Mouse (Mus musculus) G1E (cell line): ENCODE data around the gene Mipol1. TPM values are rescaled to one million over a fixed set of nuclear protein-coding genes. Genes with fewer than 3 reads are reported as not detected.
A peak's percentile ranks its signal among the peaks of the same experiment; 100 is the strongest.

Experiments used
- ATAC-seq: 2 replicates; pipeline ENCODE4 v1.8.0; 2016; ENCODE audit warnings: mild to moderate bottlenecking; ENCODE audit not compliant: insufficient number of reproducible peaks, poor library complexity, low FRiP score, severe bottlenecking; ENCODE audit errors: extremely low read depth
- DNase-seq: peaks from one replicate; pipeline ENCODE4 v3.0.0; 2012; ENCODE audit warnings: low spot score
- H3K27me3 ChIP-seq: 2 replicates; pipeline ENCODE4 v1.6.1; 2012; ENCODE audit warnings: mild to moderate bottlenecking, low read length, inconsistent platforms; ENCODE audit not compliant: insufficient read depth
- H3K36me3 ChIP-seq: replicated peaks from 2 replicates; pipeline ENCODE3; 2012; ENCODE audit warnings: mild to moderate bottlenecking, inconsistent platforms
- H3K4me1 ChIP-seq: 2 replicates; pipeline ENCODE4 v1.6.1; 2012; ENCODE audit warnings: low read depth, low read length, inconsistent platforms, mixed read lengths; ENCODE audit not compliant: insufficient read depth
- H3K4me3 ChIP-seq: 2 replicates; pipeline ENCODE4 v1.5.1; 2012; ENCODE audit warnings: low read depth, mild to moderate bottlenecking, inconsistent platforms, low read length, moderate library complexity, mixed read lengths
- H3K9me3 ChIP-seq: replicated peaks from 2 replicates; pipeline ENCODE4 v1.6.1; 2012; ENCODE audit warnings: inconsistent platforms
- CTCF ChIP-seq: IDR thresholded peaks from 2 replicates; pipeline ENCODE4 v1.5.1; 2012; ENCODE audit warnings: low read depth, low read length, inconsistent platforms, mixed read lengths
- GATA1 ChIP-seq: IDR thresholded peaks from 2 replicates; pipeline ENCODE4 v1.6.1; 2012; ENCODE audit warnings: borderline replicate concordance, low read length, inconsistent platforms, mixed read lengths
- GATA2 ChIP-seq: IDR thresholded peaks from 2 replicates; pipeline ENCODE4 v1.6.1; 2012; ENCODE audit warnings: low read depth, low read length, inconsistent platforms, borderline replicate concordance
- POLR2AphosphoS5 ChIP-seq: IDR thresholded peaks from 2 replicates; pipeline ENCODE4 v1.6.1; 2012; ENCODE audit warnings: low read depth, low read length, inconsistent platforms; ENCODE audit not compliant: insufficient replicate concordance
- TAL1 ChIP-seq: conservative IDR thresholded peaks from 2 replicates; pipeline ENCODE4 v1.6.1; 2012; ENCODE audit warnings: low read depth, low read length, inconsistent platforms, mixed read lengths
- polyA plus RNA-seq: library from polyadenylated mRNA; stranded (reverse); fragments of >175 nt; gene quantifications from 2 replicates; pipeline ENCODE4 v1.2.3, GENCODE M21; 2012
- total RNA-seq, 2 experiments: library from RNA; stranded (forward) in 1 of 2; stranded (reverse) in 1 of 2; fragments of 200-1000 nt in 1 of 2; fragments of >200 nt in 1 of 2; fragmentation: Nextera tagmentation in 1 of 2; gene quantifications; 2 replicates each; pipeline ENCODE4 v1.2.3; 2014 to 2017

Mipol1 gene
- total RNA-seq (2014; fragmentation: Nextera tagmentation) (44.8 and 49.7 TPM in 2 replicates), total RNA-seq (2017) (17.4 and 23.7 TPM in 2 replicates), polyA plus RNA-seq (4.4 and 5.2 TPM in 2 replicates)

DNA sequence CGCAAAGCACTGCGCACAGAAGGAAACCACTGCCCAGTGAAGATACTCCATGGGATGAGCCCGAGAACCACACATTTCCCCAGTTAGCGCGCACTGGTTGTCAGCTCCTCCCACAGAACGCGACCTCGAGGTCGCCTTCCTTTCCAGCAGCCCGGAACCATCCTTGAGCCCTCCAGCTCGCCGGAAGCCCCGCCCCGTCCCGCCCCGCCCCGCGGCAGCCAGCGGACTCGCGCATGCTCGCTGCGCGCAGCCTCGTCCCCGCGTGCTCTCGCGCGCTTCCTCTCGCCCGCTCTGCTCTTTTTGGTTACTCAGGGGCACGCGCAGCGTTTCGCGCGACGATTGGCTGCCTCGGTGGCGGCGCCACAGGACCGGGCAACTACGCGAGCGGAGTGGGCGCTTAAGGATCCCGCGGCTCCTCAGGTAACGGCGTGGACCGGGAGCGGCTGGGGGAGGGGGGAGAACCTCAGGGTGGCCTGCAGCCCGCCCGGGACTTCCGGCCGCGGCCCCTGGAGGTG lies at the start of gene Mipol1, which contains the start of gene Prps1l3:
TSS of gene Mipol1 (plus strand) at position 236 of the 515 bp plus-strand sequence.
TSS of gene Prps1l3 (plus strand) at position 221 of the 515 bp plus-strand sequence.
- TF ChIP-seq TAL1, result no peak
- 0 out of 2 replicates have a peak, but pooled peaks have one; percentile 49 for TF ChIP-seq POLR2AphosphoS5
- H3K27me3 ChIP-seq, result no peaks in the 10 kb centered on the region
- peaks cover 16% of the 10 kb centered on the region for H3K36me3 ChIP-seq
- no peaks in the 10 kb centered on the region for H3K9me3 ChIP-seq
- H3K4me3 ChIP-seq, result peak within 1 kb of the TSS; percentile 78
- peaks cover 53% of the 10 kb centered on the region for H3K4me1 ChIP-seq
- DNase-seq (peak; percentile 95), ATAC-seq (peak; percentile 88)

DNA sequence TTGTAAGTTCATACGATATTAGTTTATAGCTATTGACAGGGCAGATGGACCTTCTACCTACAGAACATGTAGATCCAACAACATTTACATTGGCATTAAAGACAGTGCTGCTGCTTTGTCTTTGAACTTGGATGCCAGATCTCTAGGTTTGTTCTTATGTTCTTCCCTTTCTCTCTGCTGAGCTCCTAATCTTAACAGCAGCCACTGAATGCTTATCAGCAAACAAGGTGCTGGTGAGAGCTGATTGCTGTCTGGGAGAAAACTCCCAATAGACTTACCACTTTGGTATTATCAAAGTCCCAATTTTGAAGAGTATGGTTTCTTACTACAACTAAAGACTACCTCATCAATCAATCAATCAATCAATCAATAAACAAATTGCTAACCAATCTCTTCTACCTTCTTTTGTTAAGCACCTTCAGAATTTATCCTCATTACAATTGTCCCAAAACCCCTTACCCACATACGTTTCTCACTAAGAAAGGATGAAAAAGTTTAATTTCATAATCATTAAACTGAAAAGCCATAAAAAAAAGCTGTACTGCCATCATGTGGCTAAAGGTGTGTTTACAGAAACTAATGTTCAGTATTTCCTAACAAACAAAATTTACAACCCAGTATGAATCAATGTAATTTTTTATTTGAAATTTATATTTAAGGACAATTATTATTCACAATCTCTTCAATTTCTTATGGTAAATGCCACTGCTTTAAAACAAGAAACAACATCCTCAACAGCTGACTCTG lies 45.7 kb upstream of the Mipol1 start:
- peaks cover 19% of the 10 kb centered on the region for H3K4me1 ChIP-seq
- H3K36me3 ChIP-seq, result peaks cover 4% of the 10 kb centered on the region
- ATAC-seq, result peak; percentile 69
- H3K4me3 ChIP-seq, result no peak overlapping the region
- no peak for DNase-seq
- H3K27me3 ChIP-seq, result no peaks in the 10 kb centered on the region
- no peaks in the 10 kb centered on the region for H3K9me3 ChIP-seq
- TF ChIP-seq POLR2AphosphoS5 (no peak), CTCF (no peak), GATA1 (no peak), TAL1 (peak; percentile 53), GATA2 (no peak)

DNA sequence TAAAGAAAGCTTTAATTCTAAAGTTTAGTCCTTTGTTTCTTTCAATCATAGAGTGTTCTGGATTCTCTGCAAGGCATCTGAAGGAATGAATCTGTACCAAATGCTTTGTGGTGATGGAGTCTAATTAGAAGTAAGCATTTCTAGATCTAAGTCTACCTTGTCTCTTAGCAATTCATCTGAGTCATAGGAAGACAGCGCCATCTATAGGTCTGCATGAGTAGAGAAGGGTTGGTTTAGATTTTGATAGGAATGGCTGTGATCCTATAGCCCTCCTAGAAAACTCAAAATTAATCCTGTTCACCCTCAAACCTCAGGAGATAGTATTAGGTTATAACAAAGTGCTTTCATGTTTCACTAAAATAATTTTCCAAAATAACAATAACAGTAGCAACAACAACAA lies 44.8 kb upstream of the Mipol1 start:
- Histone ChIP-seq H3K4me3 (no peak overlapping the region), H3K9me3 (no peaks in the 10 kb centered on the region), H3K36me3 (peaks cover 4% of the 10 kb centered on the region), H3K27me3 (no peaks in the 10 kb centered on the region), H3K4me1 (peaks cover 15% of the 10 kb centered on the region)
- ATAC-seq (peak; percentile 42; the same call in 1 of the 2 replicates), DNase-seq (no peak)
- TF ChIP-seq CTCF (peak; percentile 68), GATA2 (no peak)

DNA sequence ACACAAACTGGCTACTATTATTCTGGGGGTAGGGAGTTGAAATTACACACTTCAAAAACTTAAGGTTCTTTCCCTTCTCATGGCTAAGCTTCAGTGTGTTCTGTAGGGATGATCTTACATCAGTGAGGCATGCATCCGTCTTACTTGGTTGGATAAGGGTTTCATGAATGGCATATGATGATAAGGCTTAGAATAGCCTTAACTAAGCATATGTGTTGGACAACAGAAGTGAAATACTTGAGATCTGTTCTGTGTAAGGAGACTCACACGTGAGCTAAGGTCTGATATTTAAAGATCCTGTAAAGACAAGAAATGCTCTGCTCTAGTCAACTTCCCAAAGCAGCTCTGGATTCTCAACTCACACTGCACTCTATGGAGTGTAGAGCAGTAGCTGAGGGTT lies 44.1 kb upstream of the Mipol1 start:
- no peaks in the 10 kb centered on the region for H3K9me3 ChIP-seq
- H3K27me3 ChIP-seq, result no peaks in the 10 kb centered on the region
- peaks cover 7% of the 10 kb centered on the region for H3K36me3 ChIP-seq
- no peak for TF ChIP-seq GATA2
- ATAC-seq, result peak; percentile 18; the same call in 1 of the 2 replicates
- H3K4me1 ChIP-seq, result peaks cover 15% of the 10 kb centered on the region
- H3K4me3 ChIP-seq, result no peak overlapping the region
- no peak for DNase-seq

DNA sequence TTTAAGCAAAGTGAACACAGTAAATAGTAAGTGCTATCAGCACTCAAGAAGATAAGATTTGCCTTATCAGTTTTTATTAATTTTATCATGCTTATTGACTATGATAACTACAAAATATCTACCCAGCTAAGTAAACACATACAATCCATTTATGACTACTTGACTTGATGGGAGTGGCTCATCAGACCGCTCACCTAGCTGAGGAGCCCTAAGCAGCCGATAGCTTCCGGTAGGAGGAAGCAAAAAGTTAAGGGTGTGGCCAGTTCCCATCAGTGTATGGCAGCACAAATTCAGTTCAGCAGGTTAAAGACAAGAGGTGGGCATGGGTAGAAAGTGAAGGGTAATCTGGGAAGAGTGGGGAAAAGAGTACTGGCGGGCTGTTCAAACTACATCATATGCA lies 43.2 kb upstream of the Mipol1 start:
- Histone ChIP-seq H3K36me3 (peaks cover 16% of the 10 kb centered on the region), H3K4me3 (no peak overlapping the region), H3K4me1 (peaks cover 15% of the 10 kb centered on the region), H3K27me3 (no peaks in the 10 kb centered on the region), H3K9me3 (no peaks in the 10 kb centered on the region)
- ATAC-seq, result no peak
- DNase-seq, result no peak
- TF ChIP-seq CTCF (no peak), POLR2AphosphoS5 (no peak), TAL1 (no peak), GATA1 (no peak), GATA2 (no peak)

DNA sequence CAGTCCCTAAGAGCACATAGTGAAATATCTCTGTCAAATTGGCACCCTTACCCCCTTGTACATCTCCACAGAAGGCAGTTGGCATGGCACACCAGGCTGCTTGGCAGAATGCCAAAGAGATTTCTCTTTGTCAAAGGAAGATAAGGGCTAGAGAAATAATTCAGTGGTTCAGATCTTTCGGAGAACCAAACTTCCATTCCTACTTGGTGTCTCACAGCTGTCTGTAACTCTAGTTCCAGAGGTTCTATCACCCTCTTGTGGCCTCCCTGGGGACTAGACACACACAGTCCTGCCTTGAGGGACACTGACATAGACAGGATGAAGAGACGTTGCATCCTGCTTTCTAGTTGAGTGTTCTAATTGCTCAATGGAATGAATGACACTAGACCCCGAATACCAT lies 35.6 kb upstream of the Mipol1 start:
- H3K9me3 ChIP-seq, result no peaks in the 10 kb centered on the region
- H3K27me3 ChIP-seq, result no peaks in the 10 kb centered on the region
- peaks cover 45% of the 10 kb centered on the region for H3K4me1 ChIP-seq
- H3K4me3 ChIP-seq, result peak overlapping the region; percentile 28; the same call in 1 of the 2 replicates
- TF ChIP-seq CTCF (peak; percentile 79), GATA1 (no peak), POLR2AphosphoS5 (no peak)
- DNase-seq (peak; percentile 76), ATAC-seq (peak; percentile 67)
- H3K36me3 ChIP-seq, result peaks cover 19% of the 10 kb centered on the region

DNA sequence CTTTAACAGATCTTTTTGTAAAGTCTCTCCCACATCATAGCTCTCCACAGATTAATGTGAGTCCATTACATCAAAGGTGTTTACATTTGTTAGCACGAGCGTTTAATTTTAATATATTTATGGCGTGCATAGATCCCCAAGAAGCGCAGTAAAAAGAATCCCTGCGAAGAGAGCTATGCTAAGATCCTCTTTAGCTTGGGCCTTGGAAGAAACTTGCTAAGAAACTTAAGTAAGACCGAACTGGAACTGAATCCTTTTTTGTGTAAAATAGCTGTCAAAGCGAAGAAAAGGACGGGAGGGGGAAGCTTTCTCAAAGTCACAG lies 34.0 kb upstream of the Mipol1 start:
- peak overlapping the region; percentile 76 for H3K4me3 ChIP-seq
- ATAC-seq (no peak), DNase-seq (no peak)
- no peaks in the 10 kb centered on the region for H3K9me3 ChIP-seq
- TF ChIP-seq GATA1, result no peak
- TF ChIP-seq TAL1, result no peak
- no peak for TF ChIP-seq CTCF
- no peak for TF ChIP-seq POLR2AphosphoS5
- TF ChIP-seq GATA2, result no peak
- no peaks in the 10 kb centered on the region for H3K27me3 ChIP-seq
- H3K4me1 ChIP-seq, result peaks cover 48% of the 10 kb centered on the region
- peaks cover 14% of the 10 kb centered on the region for H3K36me3 ChIP-seq
